Mouse (Mus musculus) heart, postnatal 0 days (tissue): ENCODE results near the gene Neu1.

ENCODE experiments used
- CTCF ChIP-seq: IDR thresholded peaks from 2 replicates; pipeline ENCODE4 v1.5.1; 2016; ENCODE audit warnings: antibody characterized with exemption, control low read depth, low read depth
- EP300 ChIP-seq: IDR thresholded peaks from 2 replicates; pipeline ENCODE4 v1.6.1; 2016; ENCODE audit warnings: antibody characterized with exemption, low read depth

DNA sequence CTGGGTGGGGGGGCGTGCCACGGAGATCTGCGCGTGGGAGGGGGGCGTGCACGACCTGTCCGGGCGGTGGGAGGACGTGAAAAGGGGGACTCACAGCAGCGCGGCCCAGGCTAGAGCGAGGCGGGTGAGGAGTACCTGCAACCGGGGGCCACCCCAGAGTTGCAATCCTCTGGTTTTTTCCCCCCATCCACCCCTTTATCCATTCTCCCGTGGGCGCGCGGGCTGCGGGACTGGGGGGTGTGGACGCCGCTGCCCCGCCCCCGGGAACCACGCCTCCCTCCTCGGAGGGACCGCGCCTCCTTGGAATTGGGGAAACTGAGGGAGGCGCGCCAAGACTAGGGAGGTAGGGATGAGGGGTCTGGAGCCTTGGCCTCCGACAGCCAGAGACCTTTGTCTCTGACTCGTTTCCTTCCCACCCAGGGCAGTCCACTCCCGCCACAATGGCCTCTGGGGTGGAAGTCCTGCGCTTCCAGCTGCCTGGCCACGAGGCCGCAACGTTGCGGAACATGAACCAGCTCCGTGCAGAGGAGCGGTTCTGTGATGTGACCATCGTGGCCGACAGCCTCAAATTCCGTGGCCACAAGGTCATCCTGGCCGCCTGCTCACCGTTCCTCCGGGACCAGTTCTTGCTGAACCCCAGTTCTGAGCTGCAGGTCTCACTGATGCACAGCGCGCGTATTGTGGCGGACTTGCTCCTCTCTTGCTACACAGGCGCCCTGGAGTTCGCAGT lies 36.1 kb upstream of the Neu1 start:
- no peak for TF ChIP-seq CTCF
- TF ChIP-seq EP300 = no peak
